ENCODE assay signal across 8 mouse cellular contexts in genomic region chr1:133045011-133045860, GRCm38 (mm10). TPM values are rescaled to one million over a fixed set of nuclear protein-coding genes. Genes with fewer than 3 reads are reported as not detected.
DNase-seq lines count a peak whose midpoint lies in the region; ATAC-seq and TF ChIP-seq lines count a peak whose summit lies in the region.

Pik3c2b (plus strand) TSS chr1:133045667.

- in situ Hi-C loops in ES-E14 (cut with MboI; ENCODE audit: low sequenced_read_pairs in 2 of 2, unreplicated experiment in 2 of 2): loop anchor here (25.0 kb wide), 1 partner anchor 92 kb away; the partner anchor contains the start of gene Ppp1r15b (in 2 of the 2)

- H3K9me3 ChIP-seq in kidney, postnatal 0 days (replicated peaks; ENCODE audit: low read length): no peaks in the 10 kb centered on the region
- H3K9me3 ChIP-seq in ES-E14 (ENCODE audit: control insufficient read depth, insufficient read depth, low read depth, low read length): no peaks in the 10 kb centered on the region
- no peaks in the 10 kb centered on the region for H3K9me3 ChIP-seq in forebrain, embryonic 16.5 days (ENCODE audit: control insufficient read depth, low read length)
- no peaks in the 10 kb centered on the region for H3K9me3 ChIP-seq in intestine, embryonic 15.5 days
- no peaks in the 10 kb centered on the region for H3K9me3 ChIP-seq in midbrain, embryonic 14.5 days (ENCODE audit: control insufficient read depth, low read length)

- peak within 1 kb of the TSS; percentile 62 for H3K27ac ChIP-seq in kidney, postnatal 0 days
- H3K27ac ChIP-seq in ES-E14 (ENCODE audit: insufficient read depth, low read depth, low read length, poor library complexity, severe bottlenecking): 0 out of 2 replicates have a peak within 1 kb of the TSS, but pooled peaks have one; percentile 2
- H3K27ac ChIP-seq in forebrain, embryonic 16.5 days (ENCODE audit: low read length): peak within 1 kb of the TSS; percentile 96
- peak within 1 kb of the TSS; percentile 93 for H3K27ac ChIP-seq in intestine, embryonic 15.5 days
- H3K27ac ChIP-seq in midbrain, embryonic 14.5 days (replicated peaks; ENCODE audit: low read depth, low read length): peak within 1 kb of the TSS; percentile 98

- H3K27me3 ChIP-seq in kidney, postnatal 0 days (ENCODE audit: insufficient read depth, low read length): no peaks in the 10 kb centered on the region
- no peaks in the 10 kb centered on the region for H3K27me3 ChIP-seq in forebrain, embryonic 16.5 days (replicated peaks; ENCODE audit: control insufficient read depth, insufficient read depth, low read length)
- no peaks in the 10 kb centered on the region for H3K27me3 ChIP-seq in intestine, embryonic 15.5 days (replicated peaks)
- no peaks in the 10 kb centered on the region for H3K27me3 ChIP-seq in midbrain, embryonic 14.5 days (ENCODE audit: control insufficient read depth, insufficient read depth, low read length)

- ATAC-seq in kidney, postnatal 0 days (replicated peaks; ENCODE audit: low FRiP score, low read depth): no peak
- peak; percentile 22; the same call in 1 of the 2 replicates for ATAC-seq in forebrain, embryonic 16.5 days
- peak; percentile 4; the same call in 1 of the 2 replicates for ATAC-seq in intestine, embryonic 15.5 days
- peak; percentile 0; the same call in 1 of the 2 replicates for ATAC-seq in midbrain, embryonic 14.5 days (ENCODE audit: low FRiP score, low TSS enrichment)

- no peak for TF ChIP-seq CTCF in kidney, postnatal 0 days (IDR thresholded peaks at IDR 0.05; ENCODE audit: low read depth)

- peak within 1 kb of the TSS; percentile 77 for H3K4me2 ChIP-seq in kidney, postnatal 0 days (ENCODE audit: low read length)
- H3K4me2 ChIP-seq in forebrain, embryonic 16.5 days (ENCODE audit: low read length): peak within 1 kb of the TSS; percentile 85
- H3K4me2 ChIP-seq in intestine, embryonic 15.5 days (replicated peaks): peak within 1 kb of the TSS; percentile 88
- H3K4me2 ChIP-seq in midbrain, embryonic 14.5 days (ENCODE audit: low read length): peak within 1 kb of the TSS; percentile 88

- H3K4me1 ChIP-seq in kidney, postnatal 0 days (replicated peaks; ENCODE audit: insufficient read depth, low read length): peaks cover 12% of the 10 kb centered on the region; the same call in 1 of the 2 replicates
- peaks cover 6% of the 10 kb centered on the region in 2 experiments; a peak in 3 of 4 replicates for H3K4me1 ChIP-seq in ES-E14 (ENCODE audit: control insufficient read depth in 2 of 2, insufficient read depth in 2 of 2, low read length in 2 of 2, poor library complexity in 1 of 2)
- peaks cover 39% of the 10 kb centered on the region for H3K4me1 ChIP-seq in forebrain, embryonic 16.5 days (replicated peaks; ENCODE audit: control insufficient read depth, insufficient read depth, low read length)
- peaks cover 23% of the 10 kb centered on the region; the same call in 1 of the 2 replicates for H3K4me1 ChIP-seq in intestine, embryonic 15.5 days (replicated peaks)
- peaks cover 40% of the 10 kb centered on the region for H3K4me1 ChIP-seq in midbrain, embryonic 14.5 days (ENCODE audit: control insufficient read depth, insufficient read depth, low read length)

- 4% methylated on average over 15 of the region's 15 CpGs for WGBS in kidney, postnatal 0 days
- WGBS in forebrain, embryonic 16.5 days: 4% methylated on average over 15 of the region's 15 CpGs
- WGBS in intestine, embryonic 15.5 days: 4% methylated on average over 15 of the region's 15 CpGs
- 2% methylated on average over 15 of the region's 15 CpGs for WGBS in midbrain, embryonic 14.5 days

- H3K9ac ChIP-seq in kidney, postnatal 0 days (ENCODE audit: low read depth, low read length): peak within 1 kb of the TSS; percentile 69
- peak within 1 kb of the TSS; percentile 82 for H3K9ac ChIP-seq in ES-E14 (ENCODE audit: insufficient read depth, low read depth, low read length, poor library complexity, severe bottlenecking)
- H3K9ac ChIP-seq in forebrain, embryonic 16.5 days (replicated peaks; ENCODE audit: low read depth, low read length): peak within 1 kb of the TSS; percentile 99
- peak within 1 kb of the TSS; percentile 90 for H3K9ac ChIP-seq in intestine, embryonic 15.5 days
- H3K9ac ChIP-seq in midbrain, embryonic 14.5 days (replicated peaks; ENCODE audit: low read length): peak within 1 kb of the TSS; percentile 100

- H3K36me3 ChIP-seq in kidney, postnatal 0 days (ENCODE audit: insufficient read depth, low read length): no peaks in the 10 kb centered on the region
- no peaks in the 10 kb centered on the region for H3K36me3 ChIP-seq in ES-E14 (ENCODE audit: control insufficient read depth, insufficient read depth, low read length, poor library complexity, severe bottlenecking)
- H3K36me3 ChIP-seq in forebrain, embryonic 16.5 days (ENCODE audit: control insufficient read depth, insufficient read depth): no peaks in the 10 kb centered on the region
- no peaks in the 10 kb centered on the region for H3K36me3 ChIP-seq in intestine, embryonic 15.5 days
- no peaks in the 10 kb centered on the region for H3K36me3 ChIP-seq in midbrain, embryonic 14.5 days (ENCODE audit: control insufficient read depth, insufficient read depth, low read length)

- peak within 1 kb of the TSS; percentile 65 for H3K4me3 ChIP-seq in kidney, postnatal 0 days (replicated peaks; ENCODE audit: low read depth, low read length)
- H3K4me3 ChIP-seq in ES-E14 (ENCODE audit: insufficient read depth in 1 of 2, low read depth in 1 of 2, low read length in 2 of 2, poor library complexity in 1 of 2, severe bottlenecking in 1 of 2): peak within 1 kb of the TSS; percentile 73 to 80
- H3K4me3 ChIP-seq in forebrain, embryonic 16.5 days (replicated peaks; ENCODE audit: low read length): peak within 1 kb of the TSS; percentile 92
- H3K4me3 ChIP-seq in intestine, embryonic 15.5 days (replicated peaks): peak within 1 kb of the TSS; percentile 89
- peak within 1 kb of the TSS; percentile 94 for H3K4me3 ChIP-seq in midbrain, embryonic 14.5 days (replicated peaks; ENCODE audit: low read depth, low read length)

- no peak for DNase-seq in kidney, postnatal 0 days (ENCODE audit: low spot score)
- no peak for DNase-seq in kidney, adult 18-20 months
- no peak for DNase-seq in ES-E14 (ENCODE audit: low read depth, low spot score)
- DNase-seq in midbrain, embryonic 14.5 days: peak; percentile 37
- no peak for DNase-seq in cerebellum, postnatal 25 days
- no peak for DNase-seq in spleen, postnatal 4 days (ENCODE audit: low spot score in 2 of 2)

TF ChIP-seq in ES-E14, 5 proteins besides CTCF, POLR2A, EP300 and RAD21:
- no peak for TF ChIP-seq MAFK (IDR thresholded peaks at IDR 0.05; ENCODE audit: insufficient read depth, low read depth, low read length)
- no peak for TF ChIP-seq ZNF384 (IDR thresholded peaks at IDR 0.05; ENCODE audit: low read depth, low read length)
- TF ChIP-seq CHD2 (IDR thresholded peaks at IDR 0.05; ENCODE audit: low read depth, low read length): no peak
- TF ChIP-seq ZC3H11A (IDR thresholded peaks at IDR 0.05; ENCODE audit: borderline replicate concordance, low read depth, low read length): no peak
- TF ChIP-seq HCFC1 (IDR thresholded peaks at IDR 0.05; ENCODE audit: borderline replicate concordance, insufficient read depth, low read length): no peak

RNA-seq across cellular contexts. Expression of gene Pik3c2b, which starts in this region (rescaled TPM):
- polyA plus RNA-seq in kidney, postnatal 0 days (2015; fragmentation: Nextera tagmentation; extraction: Ambion mirVana): 3.0 and 3.2 TPM in 2 replicates
- 3.1 and 4.7 TPM in 2 replicates for total RNA-seq in ES-E14 (2012; rRNA removed)
- 16.0 and 17.9 TPM in 2 replicates for polyA plus RNA-seq in forebrain, embryonic 16.5 days (2015; fragmentation: Nextera tagmentation; extraction: Ambion mirVana)
- polyA plus RNA-seq in intestine, embryonic 15.5 days (2015; fragmentation: Nextera tagmentation; extraction: Ambion mirVana): 6.1 and 7.0 TPM in 2 replicates
- 14.3 and 17.0 TPM in 2 replicates for polyA plus RNA-seq in midbrain, embryonic 14.5 days (2014; fragmentation: Nextera tagmentation; extraction: Ambion mirVana)

Comparison
In these comparisons a context has a peak if more than half of its experiments do, and no peak if none do; other contexts are left out.
1. H3K27ac ChIP-seq: peak in every context shown above with its lines; median percentile 98 in midbrain, embryonic 14.5 days; 96 in forebrain, embryonic 16.5 days; 93 in intestine, embryonic 15.5 days; 62 in kidney, postnatal 0 days; 2 in ES-E14.